26 mouse cellular contexts compared by ENCODE assay signal in the genomic region with DNA sequence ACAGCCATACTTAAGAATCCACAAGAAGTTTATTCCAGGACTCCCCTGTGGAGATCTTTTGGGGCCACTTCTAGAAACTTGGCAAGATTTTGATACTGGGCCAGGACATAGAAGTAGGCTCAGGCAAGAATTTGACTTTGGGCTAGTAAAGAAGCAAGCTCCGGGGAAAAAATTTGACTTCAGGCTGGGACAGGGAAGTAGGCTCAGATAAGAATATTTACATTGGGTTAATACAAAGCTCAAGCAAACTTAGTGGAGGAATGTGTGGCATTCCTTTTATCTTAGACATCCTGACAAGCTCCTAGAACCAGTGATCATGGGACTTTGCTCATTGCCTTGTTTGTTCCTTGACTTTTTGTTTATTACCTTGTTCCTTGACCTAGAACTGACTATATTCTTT. TPM values are rescaled to one million over a fixed set of nuclear protein-coding genes. Genes with fewer than 3 reads are reported as not detected.
DNase-seq lines count a peak whose midpoint lies in the region; ATAC-seq and TF ChIP-seq lines count a peak whose summit lies in the region.
"Had no signal": no experiment of that assay in that cellular context is flagged by ENCODE, and none has a peak within 500 bp of the region (broad histone marks: within the 10 kb centered on the region; RNA-seq: fewer than 3 reads in every experiment).

No protein-coding gene starts in this region.

- no peak for TF ChIP-seq CTCF in lung, postnatal 0 days (IDR thresholded peaks at IDR 0.05)

- no peak overlapping the region for H3K4me3 ChIP-seq in intestine, embryonic 15.5 days (replicated peaks)
- no peak overlapping the region for H3K4me3 ChIP-seq in intestine, embryonic 16.5 days (ENCODE audit: low read length)
- no peak overlapping the region for H3K4me3 ChIP-seq in lung, embryonic 15.5 days
- no peak overlapping the region for H3K4me3 ChIP-seq in lung, postnatal 0 days (ENCODE audit: low read depth, low read length)
- H3K4me3 ChIP-seq in neural tube, embryonic 15.5 days (replicated peaks): no peak overlapping the region
- H3K4me3 ChIP-seq: embryonic facial prominence, embryonic 10.5 days; embryonic facial prominence, embryonic 12.5 days; forebrain, embryonic 13.5 days; forebrain, embryonic 15.5 days had no signal

- H3K4me1 ChIP-seq in intestine, embryonic 15.5 days (replicated peaks): no peaks in the 10 kb centered on the region
- no peaks in the 10 kb centered on the region for H3K4me1 ChIP-seq in intestine, embryonic 16.5 days (ENCODE audit: control insufficient read depth, insufficient read depth, low read length)
- H3K4me1 ChIP-seq in lung, embryonic 15.5 days: no peaks in the 10 kb centered on the region; the same call in 1 of the 2 replicates
- no peaks in the 10 kb centered on the region for H3K4me1 ChIP-seq in lung, postnatal 0 days (ENCODE audit: insufficient read depth, low read depth, low read length)
- H3K4me1 ChIP-seq in neural tube, embryonic 15.5 days: no peaks in the 10 kb centered on the region
- H3K4me1 ChIP-seq: embryonic facial prominence, embryonic 10.5 days; embryonic facial prominence, embryonic 12.5 days; forebrain, embryonic 13.5 days; forebrain, embryonic 15.5 days had no signal

- no peak overlapping the region for H3K27ac ChIP-seq in intestine, embryonic 15.5 days
- H3K27ac ChIP-seq in intestine, embryonic 16.5 days (ENCODE audit: low read length): no peak overlapping the region
- H3K27ac ChIP-seq in lung, embryonic 15.5 days: peak overlapping the region; percentile 73
- no peak overlapping the region for H3K27ac ChIP-seq in lung, postnatal 0 days (ENCODE audit: low read length)
- no peak overlapping the region for H3K27ac ChIP-seq in neural tube, embryonic 15.5 days (replicated peaks)
- H3K27ac ChIP-seq: embryonic facial prominence, embryonic 10.5 days; embryonic facial prominence, embryonic 12.5 days; forebrain, embryonic 13.5 days; forebrain, embryonic 15.5 days had no signal

- H3K9ac ChIP-seq in intestine, embryonic 15.5 days: no peak overlapping the region
- no peak overlapping the region for H3K9ac ChIP-seq in intestine, embryonic 16.5 days (ENCODE audit: low read depth, low read length)
- H3K9ac ChIP-seq in lung, embryonic 15.5 days: no peak overlapping the region
- no peak overlapping the region for H3K9ac ChIP-seq in lung, postnatal 0 days (replicated peaks; ENCODE audit: low read depth)
- H3K9ac ChIP-seq in neural tube, embryonic 15.5 days (replicated peaks): no peak overlapping the region
- H3K9ac ChIP-seq: embryonic facial prominence, embryonic 12.5 days; forebrain, embryonic 13.5 days; forebrain, embryonic 15.5 days had no signal

- H3K9me3 ChIP-seq in intestine, embryonic 15.5 days: no peaks in the 10 kb centered on the region
- H3K9me3 ChIP-seq in intestine, embryonic 16.5 days (ENCODE audit: control insufficient read depth, low read length): no peaks in the 10 kb centered on the region
- no peaks in the 10 kb centered on the region for H3K9me3 ChIP-seq in lung, embryonic 15.5 days
- H3K9me3 ChIP-seq in lung, postnatal 0 days (ENCODE audit: low read length): no peaks in the 10 kb centered on the region
- H3K9me3 ChIP-seq in neural tube, embryonic 15.5 days (replicated peaks): no peaks in the 10 kb centered on the region
- H3K9me3 ChIP-seq: embryonic facial prominence, embryonic 10.5 days; embryonic facial prominence, embryonic 12.5 days; forebrain, embryonic 13.5 days; forebrain, embryonic 15.5 days; G1E had no signal

- 41% methylated on average over 1 of the region's 1 CpGs for WGBS in intestine, embryonic 15.5 days
- 39% methylated on average over 1 of the region's 1 CpGs for WGBS in intestine, embryonic 16.5 days
- 14% methylated on average over 1 of the region's 1 CpGs for WGBS in lung, embryonic 15.5 days
- 9% methylated on average over 1 of the region's 1 CpGs for WGBS in lung, postnatal 0 days
- WGBS in neural tube, embryonic 15.5 days: 85% methylated on average over 1 of the region's 1 CpGs

- ATAC-seq in intestine, embryonic 15.5 days: peak; percentile 23; the same call in 1 of the 2 replicates
- no peak for ATAC-seq in intestine, embryonic 16.5 days
- peak; percentile 67; the same call in 1 of the 2 replicates for ATAC-seq in lung, embryonic 15.5 days (ENCODE audit: borderline replicate concordance, extremely low read depth, low FRiP score, low TSS enrichment)
- ATAC-seq in lung, postnatal 0 days: peak; percentile 65; the same call in 1 of the 2 replicates
- ATAC-seq in neural tube, embryonic 15.5 days (ENCODE audit: low FRiP score): no peak
- ATAC-seq: activated CD4-positive, CD25-positive, alpha-beta regulatory T cell, adult 4 months; CD4-positive, CD25-positive, alpha-beta regulatory T cell, adult 4 months; forebrain, embryonic 13.5 days; forebrain, embryonic 15.5 days; Patski had no signal

- H3K27me3 ChIP-seq in intestine, embryonic 15.5 days (replicated peaks): no peaks in the 10 kb centered on the region
- H3K27me3 ChIP-seq in intestine, embryonic 16.5 days (replicated peaks; ENCODE audit: control insufficient read depth, insufficient read depth, low read length): no peaks in the 10 kb centered on the region
- H3K27me3 ChIP-seq in lung, embryonic 15.5 days: no peaks in the 10 kb centered on the region
- H3K27me3 ChIP-seq in lung, postnatal 0 days (replicated peaks; ENCODE audit: insufficient read depth, low read length): no peaks in the 10 kb centered on the region
- H3K27me3 ChIP-seq in neural tube, embryonic 15.5 days (replicated peaks): no peaks in the 10 kb centered on the region
- H3K27me3 ChIP-seq: CH12.LX; embryonic facial prominence, embryonic 12.5 days; forebrain, embryonic 13.5 days; forebrain, embryonic 15.5 days; Patski had no signal

- no peaks in the 10 kb centered on the region for H3K36me3 ChIP-seq in intestine, embryonic 15.5 days
- no peaks in the 10 kb centered on the region for H3K36me3 ChIP-seq in intestine, embryonic 16.5 days (ENCODE audit: control insufficient read depth, insufficient read depth, low read length)
- H3K36me3 ChIP-seq in lung, embryonic 15.5 days: no peaks in the 10 kb centered on the region
- no peaks in the 10 kb centered on the region for H3K36me3 ChIP-seq in lung, postnatal 0 days (ENCODE audit: insufficient read depth, low read length)
- H3K36me3 ChIP-seq in neural tube, embryonic 15.5 days: peaks cover 7% of the 10 kb centered on the region; the same call in 1 of the 2 replicates
- H3K36me3 ChIP-seq: forebrain, embryonic 15.5 days had no signal

- peak; percentile 49; the same call in 1 of the 2 replicates for TF ChIP-seq EP300 in lung, postnatal 0 days (IDR thresholded peaks at IDR 0.05)

- DNase-seq in lung, postnatal 10 days: no peak
- peak; percentile 54 for DNase-seq in lung, postnatal 0 days (ENCODE audit: low spot score)
- no peak for DNase-seq in lung, adult 18-20 months
- DNase-seq in yolk sac, embryonic 10.5 days (ENCODE audit: low spot score): peak; percentile 62
- DNase-seq: adrenal gland, adult 8-10 months; adrenal gland, postnatal 14 days; adrenal gland, postnatal 36 days; B cell, adult 2 months; cerebellum, adult 11-12 months; cerebellum, adult 2 months; cerebellum, adult 9-10 months; cerebellum, postnatal 10 days; cerebellum, postnatal 25 days had no signal

- H3K4me2 ChIP-seq in intestine, embryonic 15.5 days (replicated peaks): no peak overlapping the region
- H3K4me2 ChIP-seq in intestine, embryonic 16.5 days (ENCODE audit: low read depth, low read length): no peak overlapping the region
- no peak overlapping the region for H3K4me2 ChIP-seq in lung, embryonic 15.5 days
- no peak overlapping the region for H3K4me2 ChIP-seq in lung, postnatal 0 days (replicated peaks; ENCODE audit: low read depth, low read length)
- no peak overlapping the region for H3K4me2 ChIP-seq in neural tube, embryonic 15.5 days
- H3K4me2 ChIP-seq: embryonic facial prominence, embryonic 12.5 days; forebrain, embryonic 13.5 days; forebrain, embryonic 15.5 days had no signal

RNA-seq across cellular contexts. Expression of a gene that starts 37.4 kb away (rescaled TPM):
- polyA plus RNA-seq in intestine, embryonic 15.5 days (2015; fragmentation: Nextera tagmentation; extraction: Ambion mirVana): 5.6 and 5.9 TPM in 2 replicates
- polyA plus RNA-seq in intestine, embryonic 16.5 days (2015; fragmentation: Nextera tagmentation; extraction: Ambion mirVana): 3.9 and 4.3 TPM in 2 replicates
- polyA plus RNA-seq in lung, embryonic 15.5 days (2015; fragmentation: Nextera tagmentation; extraction: Ambion mirVana): 7.9 and 8.9 TPM in 2 replicates
- 5.6 and 6.5 TPM in 2 replicates for polyA plus RNA-seq in lung, postnatal 0 days (2015; fragmentation: Nextera tagmentation; extraction: Ambion mirVana)
- polyA plus RNA-seq in neural tube, embryonic 15.5 days (2015; fragmentation: Nextera tagmentation; extraction: Ambion mirVana): 13.9 and 14.0 TPM in 2 replicates

Comparison
In these comparisons a context has a peak if more than half of its experiments do, and no peak if none do; other contexts are left out.
1. ATAC-seq: peak in intestine, embryonic 15.5 days (single experiment), lung, embryonic 15.5 days (single experiment) and lung, postnatal 0 days (single experiment); none in intestine, embryonic 16.5 days (single experiment) and neural tube, embryonic 15.5 days (single experiment).
2. DNase-seq: peak in lung, postnatal 0 days (single experiment) and yolk sac, embryonic 10.5 days (single experiment); none in lung, postnatal 10 days (single experiment) and lung, adult 18-20 months (0 of 2).